Mouse (Mus musculus) embryonic fibroblast, embryonic 13.5 days (primary cell): ENCODE data around the gene Dclre1a.

ENCODE experiments used
- CTCF ChIP-seq: IDR thresholded peaks from 2 replicates; pipeline ENCODE4 v1.5.1; 2011; ENCODE audit warnings: mild to moderate bottlenecking, control low read depth, low read length, moderate library complexity, borderline replicate concordance; ENCODE audit not compliant: insufficient read depth
- POLR2A ChIP-seq: IDR thresholded peaks from 2 replicates; pipeline ENCODE4 v1.6.1; 2011; ENCODE audit warnings: low read depth, mild to moderate bottlenecking, control low read depth, low read length, moderate library complexity

- TF ChIP-seq POLR2A (no peak), CTCF (no peak)
Measured at GRCm38 (mm10) chr19:56573184-56573583, 25.2 kb upstream of the Dclre1a start.
